Mouse (Mus musculus) thymus, adult 2 months (tissue): ENCODE measurements around the gene Nos1.

Experiments
- CTCF ChIP-seq: fragments of 200-500 bp; IDR thresholded peaks from 2 replicates; pipeline ENCODE4 v1.5.1; 2012; ENCODE audit warnings: mild to moderate bottlenecking, control low read depth, low read length, moderate library complexity, borderline replicate concordance; ENCODE audit not compliant: control insufficient read depth, poor library complexity, insufficient read depth; ENCODE audit errors: extremely low read depth
- POLR2A ChIP-seq: fragments of 200-500 bp; IDR thresholded peaks from 2 replicates; pipeline ENCODE4 v1.6.1; 2012; ENCODE audit warnings: mild to moderate bottlenecking, low read length, control low read depth, moderate library complexity; ENCODE audit not compliant: control insufficient read depth, poor library complexity, insufficient read depth; ENCODE audit errors: extremely low read depth

- no peak for TF ChIP-seq CTCF
- TF ChIP-seq POLR2A = no peak
These were observed 108.7 kb downstream of the Nos1 start for GRCm38 (mm10) chr5:117889571-117889970.
